Mouse (Mus musculus): ENCODE results near the gene Carns1. TPM values are rescaled to one million over a fixed set of nuclear protein-coding genes. Genes with fewer than 3 reads are reported as not detected.

Carns1 gene
- total and polyA plus RNA-seq, 3 experiments, result 0.63 to 0.81 TPM; not detected in 1

GRCm38 (mm10) chr19:4164100-4164499, 11.2 kb downstream of the Carns1 start:
- no peaks in the 10 kb centered on the region for H3K27me3 ChIP-seq (ENCODE audit: control insufficient read depth in 1 of 2, insufficient read depth in 2 of 2, low read length in 2 of 2)
- peaks cover 4% of the 10 kb centered on the region for H3K79me2 ChIP-seq (ENCODE audit: control insufficient read depth, insufficient read depth, low read length, poor library complexity)
- H3K9me3 ChIP-seq (replicated peaks; ENCODE audit: insufficient read depth, low read length), result no peaks in the 10 kb centered on the region
- H3K4me3 ChIP-seq (ENCODE audit: control insufficient read depth in 1 of 2, insufficient read depth in 1 of 2, low read depth in 2 of 2, low read length in 2 of 2), result no peak overlapping the region
- no peak for TF ChIP-seq ZMIZ1 (IDR thresholded peaks at IDR 0.05; ENCODE audit: low read depth, low read length)
- TF ChIP-seq EP300 (IDR thresholded peaks at IDR 0.05; ENCODE audit: low read depth in 1 of 2, low read length in 2 of 2), result no peak
- TF ChIP-seq HCFC1 (IDR thresholded peaks at IDR 0.05; ENCODE audit: low read depth, low read length), result no peak
- TF ChIP-seq MAFK (IDR thresholded peaks at IDR 0.05; ENCODE audit: borderline replicate concordance, low read depth, low read length), result no peak
- TF ChIP-seq MAX (IDR thresholded peaks at IDR 0.05; ENCODE audit: low read length), result no peak
- no peak for TF ChIP-seq USF2 (IDR thresholded peaks at IDR 0.05; ENCODE audit: borderline replicate concordance in 1 of 2, insufficient read depth in 1 of 2, low read depth in 1 of 2, low read length in 2 of 2)
- TF ChIP-seq CTCF (IDR thresholded peaks at IDR 0.05 in 2 of 3, conservative IDR thresholded peaks at IDR 0.05 in 1 of 3; ENCODE audit: control insufficient read depth in 1 of 3, insufficient read depth in 1 of 3, low read depth in 2 of 3, low read length in 3 of 3, poor library complexity in 1 of 3, severe bottlenecking in 1 of 3), result no peak
- TF ChIP-seq TCF12 (IDR thresholded peaks at IDR 0.05; ENCODE audit: low read depth, low read length), result no peak
- TF ChIP-seq NRF1 (IDR thresholded peaks at IDR 0.05; ENCODE audit: insufficient read depth, low read depth, low read length, poor library complexity, severe bottlenecking), result no peak
- no peak for TF ChIP-seq ETS1 (IDR thresholded peaks at IDR 0.05; ENCODE audit: low read depth, low read length)
- no peak for TF ChIP-seq SMC3 (IDR thresholded peaks at IDR 0.05; ENCODE audit: low read depth, low read length)
- TF ChIP-seq RAD21 (IDR thresholded peaks at IDR 0.05; ENCODE audit: low read depth, low read length), result no peak
- TF ChIP-seq MAZ (IDR thresholded peaks at IDR 0.05; ENCODE audit: low read depth, low read length), result no peak
- TF ChIP-seq TAL1 (IDR thresholded peaks at IDR 0.05; ENCODE audit: low read length), result no peak
- H3K36me3 ChIP-seq (ENCODE audit: control insufficient read depth in 1 of 2, insufficient read depth in 2 of 2, low read length in 2 of 2), result peaks cover 0 to 10% of the 10 kb centered on the region in 2 experiments; a peak in 3 of 4 replicates
- DNase-seq (ENCODE audit: low read depth, low spot score), result no peak
- 0 out of 2 replicates have a peak overlapping the region, but pooled peaks have one; percentile 20 for H3K9ac ChIP-seq (ENCODE audit: control insufficient read depth, low read depth, low read length, poor library complexity, severe bottlenecking)
- peaks cover 2 to 20% of the 10 kb centered on the region in 2 experiments for H3K4me1 ChIP-seq (ENCODE audit: control insufficient read depth in 1 of 2, insufficient read depth in 2 of 2, low read length in 2 of 2)
- H3K27ac ChIP-seq (ENCODE audit: control insufficient read depth, low read depth, low read length), result no peak overlapping the region

GRCm38 (mm10) chr19:4163543-4163887, 11.8 kb downstream of the Carns1 start:
- Histone ChIP-seq H3K9ac (ENCODE audit: control insufficient read depth, low read depth, low read length, poor library complexity, severe bottlenecking) (peak overlapping the region; percentile 62), H3K4me1 (ENCODE audit: control insufficient read depth in 1 of 2, insufficient read depth in 2 of 2, low read length in 2 of 2) (peaks cover 2 to 20% of the 10 kb centered on the region in 2 experiments), H3K4me3 (ENCODE audit: control insufficient read depth in 1 of 2, insufficient read depth in 1 of 2, low read depth in 2 of 2, low read length in 2 of 2) (peak overlapping the region; percentile 67 to 87), H3K27me3 (ENCODE audit: control insufficient read depth in 1 of 2, insufficient read depth in 2 of 2, low read length in 2 of 2) (no peaks in the 10 kb centered on the region), H3K9me3 (replicated peaks; ENCODE audit: insufficient read depth, low read length) (no peaks in the 10 kb centered on the region), H3K36me3 (ENCODE audit: control insufficient read depth in 1 of 2, insufficient read depth in 2 of 2, low read length in 2 of 2) (peaks cover 0 to 10% of the 10 kb centered on the region in 2 experiments; a peak in 3 of 4 replicates), H3K79me2 (ENCODE audit: control insufficient read depth, insufficient read depth, low read length, poor library complexity) (peaks cover 4% of the 10 kb centered on the region), H3K27ac (ENCODE audit: control insufficient read depth, low read depth, low read length) (peak overlapping the region; percentile 50)
- TF ChIP-seq KAT2A (conservative IDR thresholded peaks at IDR 0.05; ENCODE audit: low read depth, low read length), result no peak
- TF ChIP-seq ETS1 (IDR thresholded peaks at IDR 0.05; ENCODE audit: low read depth, low read length), result 0 out of 2 replicates have a peak, but pooled peaks have one; percentile 3
- no peak for DNase-seq (ENCODE audit: low read depth, low spot score)

Data from MEL (cell line).